Mouse (Mus musculus) C2C12 (cell line): ENCODE data around the gene Rhobtb1.

ENCODE experiments used
- CEBPB ChIP-seq: IDR thresholded peaks from one replicate; pipeline ENCODE4 v1.6.1; 2011; ENCODE audit warnings: low read depth, mild to moderate bottlenecking, control low read depth, moderate library complexity
- CTCF ChIP-seq: IDR thresholded peaks from one replicate; pipeline ENCODE4 v1.5.1; 2011; ENCODE audit not compliant: control insufficient read depth, insufficient read depth, insufficient read length
- MAX ChIP-seq: IDR thresholded peaks from one replicate; pipeline ENCODE4 v1.6.1; 2011; ENCODE audit warnings: mild to moderate bottlenecking, control low read depth
- MYOD1 ChIP-seq: IDR thresholded peaks from one replicate; pipeline ENCODE4 v1.6.1; 2011; ENCODE audit warnings: low read depth; ENCODE audit not compliant: control insufficient read depth, insufficient read length
- MYOG ChIP-seq: IDR thresholded peaks from one replicate; pipeline ENCODE4 v1.6.1; 2011; ENCODE audit not compliant: control insufficient read depth, insufficient read length; ENCODE audit errors: extremely low read depth
- USF1 ChIP-seq: IDR thresholded peaks from one replicate; pipeline ENCODE4 v1.6.1; 2011; ENCODE audit warnings: low read depth, mild to moderate bottlenecking, control low read depth, moderate library complexity

- no peak for TF ChIP-seq MAX
- TF ChIP-seq CTCF: no peak
- TF ChIP-seq MYOG: no peak
- no peak for TF ChIP-seq MYOD1
- peak; percentile 10 for TF ChIP-seq USF1
- no peak for TF ChIP-seq CEBPB
Observed at GRCm38 (mm10) chr10:69185431-69185830, 34.2 kb downstream of the Rhobtb1 start.
